Mouse (Mus musculus) gastrocnemius, postnatal 10 days (tissue): Measurements from ENCODE around the gene Ttyh3. TPM values are rescaled to one million over a fixed set of nuclear protein-coding genes. Genes with fewer than 3 reads are reported as not detected.
A peak's percentile ranks its signal among the peaks of the same experiment; 100 is the strongest.
"Not testable (repeated sequence)": the region's sequence is repeated elsewhere in the genome, so short reads cannot be mapped to it uniquely, and the experiment has no call there.

Experiments used
- DNase-seq: peaks from one replicate; pipeline ENCODE4 v3.0.0; 2021; ENCODE audit warnings: mixed read lengths
- long read RNA-seq, 2 experiments: library from polyadenylated mRNA; stranded (forward); transcript quantifications; one replicate each; pipeline ENCODE4 v2.0.0; 2021
- total RNA-seq, 2 experiments: library from RNA; stranded (reverse); gene quantifications; 2 replicates each; pipeline ENCODE4 v1.2.3; 2021

The Ttyh3 gene
- total RNA-seq, result 10 to 100 TPM; 33.4 to 42.5 TPM
- long read RNA-seq, experiment 1, full-length matches to known transcripts, result 52 of 83 reads
- long read RNA-seq, experiment 1, partial matches to known transcripts, result 5 of 83 reads
- long read RNA-seq, experiment 1, other reads (novel, unspliced or antisense), result 26 of 83 reads
- long read RNA-seq, experiment 2, full-length matches to known transcripts, result 34 of 57 reads
- long read RNA-seq, experiment 2, partial matches to known transcripts, result 8 of 57 reads
- long read RNA-seq, experiment 2, other reads (novel, unspliced or antisense), result 15 of 57 reads

DNA sequence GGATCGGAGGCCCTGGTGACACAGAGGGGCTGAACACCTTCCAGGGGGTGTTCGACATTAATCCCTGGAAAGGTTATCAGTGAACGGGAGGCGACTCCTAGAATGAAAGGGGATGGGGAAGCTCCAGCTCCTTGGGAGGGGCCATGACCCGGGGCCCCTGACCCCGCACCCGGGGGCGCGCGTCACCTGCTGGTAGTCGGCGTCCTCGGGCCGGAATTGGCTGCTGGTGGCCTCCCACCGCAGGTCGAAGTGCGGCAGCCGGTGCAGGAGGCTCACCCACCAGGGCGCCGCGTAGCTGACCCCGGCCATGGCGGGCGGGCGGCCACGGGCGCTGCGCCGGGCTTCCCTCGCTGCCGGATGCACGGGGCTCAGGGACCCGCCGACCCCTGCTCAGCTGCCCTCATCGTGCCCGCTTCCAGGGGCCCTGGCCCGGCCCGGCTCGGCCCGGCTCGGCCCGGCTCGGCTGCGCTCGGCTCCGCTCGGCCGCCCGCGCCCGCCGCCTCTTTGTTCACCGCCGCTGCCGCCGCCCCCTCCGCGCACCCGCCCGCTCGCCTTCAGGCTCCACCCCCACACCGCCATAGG, at the start of gene Ttyh3:
Gene Ttyh3 (minus strand): TSS at position 513 of the 582 bp plus-strand sequence.
- DNase-seq, result no peak

GRCm38 (mm10) chr5:140695987-140696386, 47.2 kb upstream of the Ttyh3 start:
- no peak for DNase-seq

DNA sequence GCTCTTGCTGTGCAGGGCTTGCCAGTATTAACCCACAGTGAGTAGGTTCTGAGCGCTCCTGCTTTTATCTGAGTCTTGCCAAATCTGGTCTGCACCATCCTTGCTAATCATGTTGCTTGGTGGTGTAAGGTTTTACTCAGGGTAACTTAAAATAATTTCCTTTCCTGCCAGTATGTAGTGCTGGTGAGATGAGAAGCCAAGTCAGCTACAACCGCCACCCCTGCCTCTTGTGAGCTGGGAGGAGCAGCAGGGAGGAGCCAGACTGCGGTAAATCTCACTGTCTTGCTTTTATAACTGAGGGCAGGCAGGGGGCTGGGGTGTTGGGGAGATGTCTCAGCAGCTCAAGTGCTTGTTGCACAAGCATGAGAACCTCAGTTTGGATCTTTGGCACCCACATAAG, 39.6 kb upstream of the Ttyh3 start:
- DNase-seq, result no peak

GRCm38 (mm10) chr5:140684343-140685148, 35.7 kb upstream of the Ttyh3 start:
- peak; percentile 47 for DNase-seq

DNA sequence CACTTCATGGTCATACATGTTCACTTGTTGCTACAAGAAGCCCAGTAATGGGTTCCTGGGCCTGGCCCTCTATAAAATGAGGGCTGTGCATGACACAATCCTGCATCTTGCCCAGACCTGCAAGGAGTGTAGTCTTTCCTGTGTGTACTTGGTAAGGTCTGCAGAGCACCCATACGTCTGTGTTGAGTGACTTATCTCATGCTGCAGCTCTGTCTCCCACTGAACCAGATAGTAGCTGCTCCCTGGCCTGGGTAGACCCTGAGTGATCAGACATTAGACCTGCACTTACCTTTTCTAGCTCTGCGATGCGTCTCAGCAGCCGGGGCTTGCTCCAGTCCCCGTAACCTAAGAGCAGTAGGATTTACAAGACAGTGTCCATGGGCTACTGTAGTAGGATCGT, 33.3 kb upstream of the Ttyh3 start:
- DNase-seq, result no peak

- no peak for DNase-seq
These were observed 32.1 kb upstream of the Ttyh3 start for GRCm38 (mm10) chr5:140680950-140681349.

DNA sequence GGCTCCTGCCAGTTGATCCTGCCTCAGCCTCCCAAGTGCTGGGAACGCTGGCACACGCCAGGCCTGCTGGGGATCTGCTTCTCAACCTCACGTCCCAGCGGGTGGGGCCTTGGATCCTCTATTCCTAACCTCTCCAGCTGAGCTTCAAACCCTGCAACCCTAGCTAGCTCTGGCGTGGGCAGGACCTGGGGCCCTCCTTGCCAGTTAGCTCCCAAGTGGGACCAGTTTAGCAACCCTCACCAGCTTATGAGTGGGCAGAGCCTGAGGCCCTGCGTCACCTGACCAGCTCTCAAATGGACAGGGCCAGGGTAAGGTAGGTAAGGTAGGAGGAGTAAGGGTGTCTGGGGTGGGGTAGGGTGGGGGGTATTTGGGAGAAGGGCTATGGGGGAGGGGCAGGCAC, 31.2 kb upstream of the Ttyh3 start:
- DNase-seq, result no peak

DNA sequence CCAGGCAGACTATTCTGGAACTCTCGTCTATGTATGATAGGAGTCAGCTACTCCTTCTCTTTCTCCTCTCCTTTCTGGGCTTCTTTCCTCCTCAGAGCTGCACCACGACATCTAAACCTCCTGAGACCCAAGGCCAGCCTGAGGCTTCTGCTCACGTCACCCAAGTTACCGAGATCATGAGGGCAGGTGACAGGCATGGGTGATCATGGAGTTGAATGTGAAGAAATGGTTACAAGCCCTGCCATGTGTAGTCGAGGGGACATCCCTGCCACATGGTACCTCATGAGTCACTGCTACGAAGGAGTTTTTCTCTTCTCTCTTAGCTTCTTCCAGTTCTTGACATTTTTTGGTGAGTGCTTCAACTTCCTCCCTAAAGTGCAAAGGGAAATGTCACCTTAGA, 28.3 kb upstream of the Ttyh3 start:
- no peak for DNase-seq

DNA sequence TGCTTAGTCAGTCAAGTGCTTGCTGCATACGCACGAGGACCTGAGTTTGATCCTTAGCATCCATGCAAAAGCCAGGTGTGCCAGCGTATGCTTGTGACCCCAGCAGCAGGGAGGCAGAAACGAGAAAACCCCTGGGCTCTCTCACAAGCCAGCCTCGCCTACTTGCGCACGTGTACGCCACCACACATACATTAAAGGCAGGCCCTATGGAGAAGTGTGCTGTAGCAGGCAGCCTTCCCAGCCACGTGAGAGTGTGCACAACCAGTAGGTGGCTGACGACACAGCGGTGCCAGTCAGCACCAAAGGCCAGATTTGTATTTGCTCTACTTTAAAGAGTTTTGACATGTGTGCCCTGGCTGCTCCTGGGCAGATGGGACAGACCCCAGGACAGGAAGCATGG, 26.8 kb upstream of the Ttyh3 start:
- DNase-seq, result no peak

DNA sequence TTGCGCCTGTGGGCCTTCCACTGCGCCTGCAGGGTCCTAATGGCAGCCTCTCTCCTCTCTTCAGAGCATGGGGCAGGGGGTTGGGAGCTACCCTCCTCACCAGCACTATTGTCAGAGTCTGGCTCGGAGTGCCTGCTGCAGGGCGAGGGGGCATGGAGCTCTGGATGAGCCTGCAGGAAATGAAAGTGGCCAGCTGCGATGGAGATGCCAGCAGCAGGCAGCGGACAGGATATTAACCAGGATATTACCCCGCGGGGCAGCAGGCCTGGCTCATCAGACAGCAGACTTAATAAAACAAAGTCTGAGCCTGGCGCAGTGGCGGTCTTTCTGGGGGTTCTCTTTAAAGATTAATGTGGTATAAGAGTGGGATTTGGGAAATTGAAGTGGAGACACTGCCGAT, 26.2 kb upstream of the Ttyh3 start:
- no peak for DNase-seq

DNA sequence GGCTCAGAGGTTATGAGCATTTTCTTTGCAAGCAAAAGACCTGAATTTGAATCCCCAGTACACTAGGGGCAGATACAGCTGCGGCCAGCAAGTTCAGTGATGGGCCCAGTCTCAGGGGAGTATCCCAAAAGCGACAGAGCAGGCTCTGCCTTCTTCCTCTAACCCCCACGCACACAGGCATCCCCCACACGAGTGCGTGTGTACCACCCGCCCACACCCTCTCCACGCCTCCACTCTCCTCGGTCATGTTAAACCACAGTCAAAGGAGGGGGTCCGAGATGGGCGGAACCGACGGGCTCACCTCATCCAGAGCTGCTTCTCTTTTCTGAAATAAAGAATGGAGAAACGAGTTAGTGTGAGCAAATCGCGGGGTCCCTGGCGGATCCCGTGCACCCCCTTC, 25.2 kb upstream of the Ttyh3 start:
- no peak for DNase-seq

GRCm38 (mm10) chr5:140672603-140673002, 23.8 kb upstream of the Ttyh3 start:
- DNase-seq, result not testable (repeated sequence)

GRCm38 (mm10) chr5:140672115-140672514, 23.3 kb upstream of the Ttyh3 start:
- no peak for DNase-seq

- peak; percentile 77 for DNase-seq
These were observed 14.9 kb upstream of the Ttyh3 start for GRCm38 (mm10) chr5:140663621-140664180.

DNA sequence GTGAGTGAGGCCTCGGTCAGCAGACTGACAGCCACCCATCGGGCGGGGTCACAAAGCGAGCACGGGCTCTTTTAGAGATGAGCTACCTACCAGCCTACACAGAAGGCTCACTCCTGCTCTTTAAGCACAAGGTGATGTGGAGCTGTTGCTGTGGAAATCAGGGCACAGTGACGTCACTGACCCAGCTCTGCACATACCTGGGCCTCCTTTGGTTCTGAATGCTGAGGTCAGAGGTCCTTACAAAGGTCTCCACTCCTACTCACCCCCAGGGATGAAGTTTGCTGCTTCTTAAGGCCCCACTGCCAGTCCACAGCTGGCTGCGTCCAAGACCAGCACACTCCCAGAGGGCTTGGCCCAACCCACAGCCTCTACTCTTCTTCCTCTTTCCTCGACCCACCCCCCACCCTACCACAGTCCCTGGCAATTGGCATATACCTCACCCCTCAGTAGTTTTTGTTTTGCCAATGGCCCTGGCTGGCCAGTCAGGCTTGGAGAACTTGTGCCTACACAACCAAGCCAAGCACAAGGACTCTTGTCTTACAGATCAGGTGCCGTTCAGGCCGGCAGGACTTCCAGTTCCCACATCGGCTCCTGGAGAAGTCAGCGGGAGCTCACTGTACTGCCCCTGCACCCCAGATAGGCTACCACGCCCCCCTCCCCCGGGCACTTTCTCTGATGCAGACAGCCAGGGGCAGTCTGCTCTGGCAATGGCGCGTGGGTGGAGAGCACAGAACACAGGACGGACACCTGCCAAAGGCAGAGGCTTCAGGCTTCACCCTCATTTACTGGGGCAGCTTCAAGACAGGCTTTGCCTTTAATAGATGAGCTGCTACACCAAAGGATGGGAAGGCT, 14.1 kb upstream of the Ttyh3 start:
- DNase-seq, result no peak

DNA sequence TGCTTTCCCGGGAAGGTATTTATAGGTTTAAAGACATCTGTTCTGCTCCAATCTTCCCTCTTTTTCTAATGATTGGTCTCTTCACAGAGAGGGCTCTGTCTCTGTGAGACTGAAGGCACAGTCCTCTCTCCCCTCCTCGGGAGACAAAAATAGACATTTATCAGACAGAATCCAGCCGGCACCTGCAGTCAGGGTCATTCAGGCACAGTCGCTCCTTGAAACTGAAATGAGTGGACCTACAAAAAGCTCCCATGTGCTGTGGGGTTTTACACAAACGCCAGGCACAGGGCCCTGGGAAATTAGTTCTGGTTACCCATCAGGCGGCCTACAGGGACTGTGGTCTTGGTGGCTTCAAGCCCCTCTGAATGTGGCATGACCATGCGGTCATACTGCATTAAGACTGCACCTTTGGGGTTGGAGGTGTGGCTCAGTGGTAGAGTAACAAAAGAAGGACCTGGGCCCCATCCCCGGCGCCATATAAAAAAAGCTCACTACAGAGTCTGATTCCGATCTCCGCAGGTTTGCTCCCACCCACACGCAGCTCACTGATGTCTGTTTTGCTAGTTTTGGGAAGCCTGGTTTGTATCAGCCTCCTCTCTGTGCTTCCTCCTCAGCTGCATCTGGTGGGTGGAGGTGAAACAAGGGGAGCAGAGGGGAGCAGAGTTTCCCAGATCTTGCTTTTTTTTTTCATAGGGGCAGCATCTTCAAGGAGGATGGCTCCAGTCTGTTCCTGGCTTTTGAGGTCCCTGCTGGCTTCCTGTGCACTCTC, 13.2 kb upstream of the Ttyh3 start:
- no peak for DNase-seq

- no peak for DNase-seq
These were observed 12.6 kb upstream of the Ttyh3 start for GRCm38 (mm10) chr5:140661427-140661826.

GRCm38 (mm10) chr5:140660398-140660797, 11.6 kb upstream of the Ttyh3 start:
- DNase-seq, result no peak

- no peak for DNase-seq
These were observed 10.9 kb upstream of the Ttyh3 start for GRCm38 (mm10) chr5:140659607-140660272.

GRCm38 (mm10) chr5:140654096-140654845, 5.4 kb upstream of the Ttyh3 start:
- no peak for DNase-seq
